In genomic region chr15:98098519-98098918, GRCm38 (mm10) we compare ENCODE assay signal across 12 mouse cellular contexts.
"Had no signal": no experiment of that assay in that cellular context is flagged by ENCODE, and none has a peak within 500 bp of the region (broad histone marks: within the 10 kb centered on the region; RNA-seq: fewer than 3 reads in every experiment).

No protein-coding gene starts in this region.

- H3K27ac ChIP-seq: left cerebral cortex, adult 2 months; limb, embryonic 15.5 days; liver, embryonic 13.5 days; lung, embryonic 15.5 days; midbrain, embryonic 12.5 days; stomach, postnatal 0 days had no signal

- H3K9ac ChIP-seq: limb, embryonic 15.5 days; liver, embryonic 13.5 days; liver, postnatal 0 days; lung, embryonic 15.5 days; midbrain, embryonic 12.5 days had no signal

- H3K4me3 ChIP-seq: left cerebral cortex, adult 2 months; limb, embryonic 15.5 days; liver, embryonic 13.5 days; lung, embryonic 15.5 days; midbrain, embryonic 12.5 days had no signal

- DNase-seq: kidney, postnatal 25 days; liver, embryonic 13.5 days; liver, postnatal 0 days; lung, postnatal 14 days; thymus, adult 18-20 months; thymus, postnatal 14 days had no signal

- H3K9me3 ChIP-seq: limb, embryonic 15.5 days; liver, embryonic 13.5 days; lung, embryonic 15.5 days; midbrain, embryonic 12.5 days had no signal

- H3K27me3 ChIP-seq: limb, embryonic 15.5 days; liver, embryonic 13.5 days; midbrain, embryonic 12.5 days had no signal

- H3K4me1 ChIP-seq: lung, embryonic 15.5 days had no signal

- H3K36me3 ChIP-seq: limb, embryonic 15.5 days; lung, embryonic 15.5 days; midbrain, embryonic 12.5 days had no signal

- ATAC-seq: liver, postnatal 0 days; midbrain, embryonic 16.5 days had no signal

- H3K4me2 ChIP-seq: limb, embryonic 15.5 days; liver, embryonic 13.5 days; lung, embryonic 15.5 days; midbrain, embryonic 12.5 days had no signal
